Mouse (Mus musculus) embryonic facial prominence, embryonic 11.5 days (tissue): Measurements from ENCODE around the gene 4933427I04Rik. TPM values are rescaled to one million over a fixed set of nuclear protein-coding genes. Genes with fewer than 3 reads are reported as not detected.

ENCODE experiments used
- ATAC-seq: fragments of 200-750 bp; cut with Nextera tagmentation; replicated peaks from 2 replicates; pipeline ENCODE4 v1.8.0; 2017; ENCODE audit warnings: low read depth; ENCODE audit not compliant: insufficient number of reproducible peaks, low FRiP score, low TSS enrichment
- DNase-seq: peaks from one replicate; pipeline ENCODE4 v3.0.0-alpha.2; 2015; ENCODE audit warnings: low spot score
- H3K27ac ChIP-seq: fragments of 300-500 bp; sonication (generic); replicated peaks from 2 replicates; pipeline ENCODE4 v1.5.1; 2014; ENCODE audit warnings: mild to moderate bottlenecking, low read depth, low read length, control low read depth
- H3K27me3 ChIP-seq: fragments of 300-500 bp; sonication (generic); 2 replicates; pipeline ENCODE4 v1.6.1; 2014; ENCODE audit warnings: mild to moderate bottlenecking, low read length, moderate library complexity, mixed read lengths; ENCODE audit not compliant: control insufficient read depth, insufficient read depth
- H3K36me3 ChIP-seq: fragments of 300-500 bp; sonication (generic); replicated peaks from 2 replicates; pipeline ENCODE4 v1.6.1; 2014; ENCODE audit warnings: low read depth, mild to moderate bottlenecking, low read length, moderate library complexity, mixed read lengths; ENCODE audit not compliant: control insufficient read depth, insufficient read depth
- H3K4me1 ChIP-seq: fragments of 300-500 bp; sonication (generic); 2 replicates; pipeline ENCODE4 v1.6.1; 2014; ENCODE audit warnings: low read length, mixed read lengths; ENCODE audit not compliant: control insufficient read depth, insufficient read depth
- H3K4me2 ChIP-seq: fragments of 300-500 bp; sonication (generic); 2 replicates; pipeline ENCODE4 v1.6.1; 2014; ENCODE audit warnings: low read depth, mild to moderate bottlenecking, control low read depth, low read length, moderate library complexity
- H3K4me3 ChIP-seq: fragments of 300-500 bp; sonication (generic); 2 replicates; pipeline ENCODE4 v1.5.1; 2014; ENCODE audit warnings: low read depth, low read length, control low read depth
- H3K9ac ChIP-seq: fragments of 300-500 bp; sonication (generic); replicated peaks from 2 replicates; pipeline ENCODE4 v1.6.1; 2014; ENCODE audit warnings: mild to moderate bottlenecking, control low read depth, low read length
- H3K9me3 ChIP-seq: fragments of 300-500 bp; sonication (generic); replicated peaks from 2 replicates; pipeline ENCODE4 v1.6.1; 2016; ENCODE audit warnings: mild to moderate bottlenecking, low read length, inconsistent platforms, mixed read lengths; ENCODE audit not compliant: control insufficient read depth
- WGBS: fragments of 180-500 bp; shearing (Covaris S2); extraction: QIAGEN DNeasy Blood & Tissue Kit; methylation state at CpG from one replicate; pipeline ENCODE4 v1.1.7; 2014; 5-methylcytosine and 5-hydroxymethylcytosine counted together
- polyA plus RNA-seq: library from polyadenylated mRNA; unstranded; fragments of >200 nt; fragmentation: Nextera tagmentation; extraction: Ambion mirVana; gene quantifications from 2 replicates; pipeline ENCODE4 v1.2.1, GENCODE M21; 2014

The 4933427I04Rik gene
- polyA plus RNA-seq, 1 experiment from 2014 or later: 0.10 TPM

DNA sequence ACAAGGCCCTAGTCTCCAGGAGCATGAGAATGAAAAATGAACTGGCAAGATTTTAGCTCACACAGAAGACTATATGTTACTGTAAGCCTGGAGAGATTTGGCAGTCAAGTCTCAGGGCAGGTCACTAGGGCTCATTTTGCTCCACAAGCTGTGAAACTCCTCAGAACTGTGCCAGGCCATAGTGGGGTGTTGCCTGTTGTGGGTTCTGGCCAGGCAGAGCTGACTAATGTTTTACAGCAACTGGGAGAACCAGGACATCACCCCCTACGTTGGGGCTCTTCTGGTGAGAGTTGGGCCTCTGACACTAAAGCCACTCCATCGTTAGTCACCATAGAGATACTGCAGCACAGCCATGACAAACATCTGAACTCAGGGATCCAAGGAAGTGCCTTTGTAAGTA is 324 bp downstream of the 4933427I04Rik start:
- H3K27ac ChIP-seq: no peak overlapping the region
- H3K4me1 ChIP-seq: no peaks in the 10 kb centered on the region
- WGBS: 63% methylated on average over 2 of the region's 2 CpGs
- H3K36me3 ChIP-seq: no peaks in the 10 kb centered on the region
- no peaks in the 10 kb centered on the region for H3K27me3 ChIP-seq
- H3K4me3 ChIP-seq: no peak overlapping the region
- no peak overlapping the region for H3K9ac ChIP-seq
- ATAC-seq (no peak), DNase-seq (no peak)
- no peaks in the 10 kb centered on the region for H3K9me3 ChIP-seq
- no peak overlapping the region for H3K4me2 ChIP-seq

DNA sequence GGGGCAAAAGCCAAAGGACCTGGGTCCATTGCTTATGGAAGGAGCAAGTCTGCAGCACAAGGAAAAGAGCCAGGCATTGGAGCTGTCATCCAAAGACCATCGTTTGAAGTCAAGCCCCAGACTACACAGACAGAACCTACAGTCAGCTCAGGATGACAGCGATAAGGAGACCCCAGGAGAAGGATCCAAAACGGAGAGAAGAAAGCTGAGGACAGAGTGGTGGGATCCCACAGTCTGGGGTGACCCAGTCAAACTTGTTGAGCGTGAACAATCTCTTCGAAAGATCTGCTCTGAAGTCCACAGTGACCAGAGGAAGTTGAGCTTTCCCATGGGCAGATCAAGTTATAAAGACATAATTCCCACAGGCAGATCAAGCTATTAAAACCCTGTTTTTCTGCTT is 1.1 kb downstream of the 4933427I04Rik start:
- DNase-seq (no peak), ATAC-seq (no peak)
- Histone ChIP-seq H3K36me3 (no peaks in the 10 kb centered on the region), H3K27me3 (no peaks in the 10 kb centered on the region), H3K27ac (no peak overlapping the region), H3K4me3 (no peak overlapping the region), H3K9me3 (no peaks in the 10 kb centered on the region), H3K4me1 (no peaks in the 10 kb centered on the region), H3K4me2 (no peak overlapping the region), H3K9ac (no peak overlapping the region)
- 78% methylated on average over 5 of the region's 5 CpGs for WGBS

GRCm38 (mm10) chr4:123893726-123894125 is 34.2 kb downstream of the 4933427I04Rik start:
- no peak for ATAC-seq
- WGBS: 85% methylated on average over 5 of the region's 5 CpGs
- H3K27me3 ChIP-seq: no peaks in the 10 kb centered on the region
- DNase-seq: no peak
- H3K4me3 ChIP-seq: no peak overlapping the region
- H3K4me1 ChIP-seq: no peaks in the 10 kb centered on the region
- no peaks in the 10 kb centered on the region for H3K36me3 ChIP-seq
- H3K4me2 ChIP-seq: no peak overlapping the region
- H3K9ac ChIP-seq: no peak overlapping the region
- H3K27ac ChIP-seq: no peak overlapping the region
- no peaks in the 10 kb centered on the region for H3K9me3 ChIP-seq

- Histone ChIP-seq H3K36me3 (no peaks in the 10 kb centered on the region), H3K4me2 (no peak overlapping the region), H3K27ac (no peak overlapping the region), H3K9me3 (no peaks in the 10 kb centered on the region), H3K9ac (no peak overlapping the region), H3K4me3 (no peak overlapping the region), H3K4me1 (no peaks in the 10 kb centered on the region), H3K27me3 (no peaks in the 10 kb centered on the region)
- no peak for ATAC-seq
- no peak for DNase-seq
- WGBS: 78% methylated on average over 4 of the region's 4 CpGs
Observed at GRCm38 (mm10) chr4:123894295-123894694, 34.8 kb downstream of the 4933427I04Rik start.

DNA sequence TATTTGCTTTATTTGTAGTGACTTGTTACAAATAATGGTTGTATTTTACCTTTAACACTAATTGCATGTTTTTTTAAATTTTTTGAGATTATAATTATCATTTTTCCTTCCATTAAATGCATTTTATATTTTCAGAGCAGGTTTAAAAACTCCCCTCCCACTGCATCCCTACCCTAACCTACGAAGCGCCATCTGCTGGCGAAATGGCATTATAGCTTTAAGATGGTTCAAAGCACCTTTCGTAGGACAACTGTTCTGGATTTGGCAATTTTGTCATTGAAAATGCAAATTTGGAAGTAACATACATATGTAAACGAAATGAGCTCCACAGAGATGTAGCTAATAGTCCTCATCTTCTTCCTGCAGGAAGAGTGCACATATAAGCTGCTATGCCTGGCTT is 39.2 kb downstream of the 4933427I04Rik start:
- no peaks in the 10 kb centered on the region for H3K36me3 ChIP-seq
- H3K27me3 ChIP-seq: no peaks in the 10 kb centered on the region
- DNase-seq (peak; percentile 73), ATAC-seq (no peak)
- no peaks in the 10 kb centered on the region for H3K4me1 ChIP-seq
- no peak overlapping the region for H3K27ac ChIP-seq
- H3K9ac ChIP-seq: no peak overlapping the region
- WGBS: 15% methylated on average over 5 of the region's 5 CpGs
- no peak overlapping the region for H3K4me3 ChIP-seq
- no peaks in the 10 kb centered on the region for H3K9me3 ChIP-seq
- no peak overlapping the region for H3K4me2 ChIP-seq

- Histone ChIP-seq H3K4me1 (no peaks in the 10 kb centered on the region), H3K4me2 (no peak overlapping the region), H3K27ac (no peak overlapping the region), H3K27me3 (no peaks in the 10 kb centered on the region), H3K9me3 (no peaks in the 10 kb centered on the region), H3K4me3 (no peak overlapping the region), H3K36me3 (no peaks in the 10 kb centered on the region), H3K9ac (no peak overlapping the region)
- DNase-seq (no peak), ATAC-seq (no peak)
- 79% methylated on average over 3 of the region's 3 CpGs for WGBS
Observed at GRCm38 (mm10) chr4:123903432-123903831, 44.0 kb downstream of the 4933427I04Rik start.

DNA sequence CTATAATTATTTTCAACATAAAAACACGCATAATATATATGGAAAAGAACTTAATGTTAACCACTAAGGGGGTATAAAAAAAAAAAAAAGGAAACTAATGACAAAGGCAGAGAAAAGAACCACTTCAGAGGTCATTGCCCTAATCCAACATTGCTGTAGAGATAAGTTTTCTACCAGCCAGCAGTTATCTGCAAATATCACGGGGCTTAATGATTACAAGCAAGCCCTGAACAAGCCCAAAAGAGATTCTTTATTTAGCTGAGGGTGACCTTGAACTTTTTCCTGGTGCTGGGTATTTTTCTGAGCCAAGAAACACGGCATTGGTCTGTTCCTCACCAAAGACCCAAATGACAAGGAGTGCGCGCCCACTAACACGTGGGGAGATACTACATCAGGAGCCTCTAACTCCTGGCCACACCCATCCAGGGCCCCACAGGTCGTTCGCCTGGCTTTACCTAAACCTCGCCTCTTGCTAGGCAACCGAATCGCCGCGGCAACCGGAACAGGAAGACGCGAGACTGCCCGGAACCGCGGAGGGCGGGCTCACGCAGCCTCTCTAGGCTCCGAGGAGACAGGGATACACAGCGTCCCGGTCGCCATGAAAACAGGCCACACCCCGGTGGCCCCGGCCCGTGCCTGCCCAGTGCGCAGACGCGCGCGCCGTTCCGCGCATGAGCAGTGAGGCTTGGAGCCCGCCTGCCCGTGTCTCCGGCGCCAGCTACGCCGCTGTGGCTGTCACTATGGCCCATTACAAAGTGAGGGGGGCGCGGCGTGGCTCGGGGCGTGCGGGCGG is 45.0 kb downstream of the 4933427I04Rik start, which contains the start of gene Mycbp:
Mycbp (plus strand) TSS at position 500 of the 793 bp plus-strand sequence.
- DNase-seq (peak; percentile 98), ATAC-seq (peak; percentile 100)
- H3K4me2 ChIP-seq: peak within 1 kb of the TSS; percentile 64
- H3K9ac ChIP-seq: peak within 1 kb of the TSS; percentile 80
- H3K27me3 ChIP-seq: no peaks in the 10 kb centered on the region
- H3K4me1 ChIP-seq: no peaks in the 10 kb centered on the region
- no peaks in the 10 kb centered on the region for H3K36me3 ChIP-seq
- no peaks in the 10 kb centered on the region for H3K9me3 ChIP-seq
- H3K4me3 ChIP-seq: peak within 1 kb of the TSS; percentile 86
- peak within 1 kb of the TSS; percentile 70 for H3K27ac ChIP-seq
- WGBS: under 1% methylated on average over 49 of the region's 49 CpGs

- no peak for ATAC-seq
- under 1% methylated on average over 49 of the region's 53 CpGs for WGBS
- Histone ChIP-seq H3K9ac (peak overlapping the region; percentile 80), H3K4me3 (peak overlapping the region; percentile 86), H3K27ac (peak overlapping the region; percentile 70), H3K36me3 (no peaks in the 10 kb centered on the region), H3K4me2 (peak overlapping the region; percentile 64), H3K4me1 (no peaks in the 10 kb centered on the region), H3K9me3 (no peaks in the 10 kb centered on the region), H3K27me3 (no peaks in the 10 kb centered on the region)
- peak; percentile 43 for DNase-seq
Observed at GRCm38 (mm10) chr4:123905126-123905668, 45.7 kb downstream of the 4933427I04Rik start.
